Mouse (Mus musculus) forebrain, embryonic 12.5 days (tissue): ENCODE measurements at regions not wholly inside any gene's neighbourhood (a gene's known extent, or its start where the extent isn't known, plus 50 kb on each side); places are given as distances from the start of the nearest gene placed in this dataset.

Experiments used
- ATAC-seq: fragments of 200-750 bp; cut with Nextera tagmentation; 2 replicates; pipeline ENCODE4 v1.8.0; 2017; ENCODE audit warnings: moderate TSS enrichment; ENCODE audit not compliant: low FRiP score
- H3K27ac ChIP-seq: fragments of 300-500 bp; sonication (generic); 2 replicates; pipeline ENCODE4 v1.5.1; 2016; ENCODE audit warnings: mild to moderate bottlenecking
- H3K27me3 ChIP-seq: fragments of 300-500 bp; sonication (generic); 2 replicates; pipeline ENCODE4 v1.6.1; 2016; ENCODE audit warnings: mild to moderate bottlenecking
- H3K36me3 ChIP-seq: fragments of 300-500 bp; sonication (generic); replicated peaks from 2 replicates; pipeline ENCODE4 v1.6.1; 2016; ENCODE audit warnings: mild to moderate bottlenecking
- H3K4me1 ChIP-seq: fragments of 300-500 bp; sonication (generic); 2 replicates; pipeline ENCODE4 v1.6.1; 2016
- H3K4me2 ChIP-seq: fragments of 300-500 bp; sonication (generic); 2 replicates; pipeline ENCODE4 v1.6.1; 2016; ENCODE audit warnings: mild to moderate bottlenecking, moderate library complexity
- H3K4me3 ChIP-seq: fragments of 300-500 bp; sonication (generic); replicated peaks from 2 replicates; pipeline ENCODE4 v1.5.1; 2016; ENCODE audit warnings: mild to moderate bottlenecking
- H3K9ac ChIP-seq: fragments of 300-500 bp; sonication (generic); 2 replicates; pipeline ENCODE4 v1.6.1; 2016; ENCODE audit warnings: mild to moderate bottlenecking
- H3K9me3 ChIP-seq: fragments of 300-500 bp; sonication (generic); 2 replicates; pipeline ENCODE4 v1.6.1; 2016
- WGBS: fragments of 180-500 bp; shearing (Covaris S2); methylation state at CpG from one replicate; pipeline ENCODE4 v1.1.7; 2016; 5-methylcytosine and 5-hydroxymethylcytosine counted together

GRCm38 (mm10) chr14:24606444-24607173 lies 119.7 kb downstream of the Rps24 start:
- Histone ChIP-seq H3K4me3 (no peak overlapping the region), H3K4me2 (no peak overlapping the region), H3K4me1 (peaks cover 18% of the 10 kb centered on the region), H3K36me3 (no peaks in the 10 kb centered on the region), H3K9me3 (peaks cover 4% of the 10 kb centered on the region; the same call in 1 of the 2 replicates), H3K27ac (peak overlapping the region; percentile 81), H3K27me3 (peaks cover 6% of the 10 kb centered on the region), H3K9ac (no peak overlapping the region)
- peak; percentile 84 for ATAC-seq
- 7% methylated on average over 14 of the region's 14 CpGs for WGBS

- no peak overlapping the region for H3K9ac ChIP-seq
- ATAC-seq = no peak
- no peak overlapping the region for H3K4me3 ChIP-seq
- no peak overlapping the region for H3K4me2 ChIP-seq
- H3K9me3 ChIP-seq = peaks cover 4% of the 10 kb centered on the region; the same call in 1 of the 2 replicates
- WGBS = 79% methylated on average over 1 of the region's 1 CpGs
- H3K36me3 ChIP-seq = no peaks in the 10 kb centered on the region
- peaks cover 18% of the 10 kb centered on the region for H3K4me1 ChIP-seq
- H3K27me3 ChIP-seq = peaks cover 14% of the 10 kb centered on the region
- H3K27ac ChIP-seq = no peak overlapping the region
These were observed 121.4 kb downstream of the Rps24 start for GRCm38 (mm10) chr14:24608356-24608755.

- WGBS = 74% methylated on average over 4 of the region's 4 CpGs
- Histone ChIP-seq H3K9me3 (peaks cover 4% of the 10 kb centered on the region; the same call in 1 of the 2 replicates), H3K4me1 (peaks cover 36% of the 10 kb centered on the region), H3K27me3 (peaks cover 19% of the 10 kb centered on the region), H3K4me3 (no peak overlapping the region), H3K4me2 (no peak overlapping the region), H3K27ac (no peak overlapping the region), H3K9ac (no peak overlapping the region), H3K36me3 (no peaks in the 10 kb centered on the region)
- no peak for ATAC-seq
These were observed 125.5 kb downstream of the Rps24 start for GRCm38 (mm10) chr14:24612254-24612995.

- Histone ChIP-seq H3K9ac (no peak overlapping the region), H3K36me3 (no peaks in the 10 kb centered on the region), H3K4me2 (no peak overlapping the region), H3K27me3 (peaks cover 13% of the 10 kb centered on the region), H3K4me3 (no peak overlapping the region), H3K27ac (peak overlapping the region; percentile 99), H3K9me3 (no peaks in the 10 kb centered on the region), H3K4me1 (peaks cover 56% of the 10 kb centered on the region)
- no peak for ATAC-seq
- 68% methylated on average over 3 of the region's 3 CpGs for whole genome bisulfite sequencing
These were observed 128.9 kb downstream of the Rps24 start for GRCm38 (mm10) chr14:24615776-24616175.

- Histone ChIP-seq H3K36me3 (no peaks in the 10 kb centered on the region), H3K9me3 (no peaks in the 10 kb centered on the region), H3K4me3 (no peak overlapping the region; the same call in 1 of the 2 replicates), H3K27me3 (peaks cover 13% of the 10 kb centered on the region), H3K4me2 (peak overlapping the region; percentile 36), H3K4me1 (peaks cover 56% of the 10 kb centered on the region), H3K9ac (peak overlapping the region; percentile 33), H3K27ac (peak overlapping the region; percentile 99)
- WGBS = 23% methylated on average over 10 of the region's 10 CpGs
- peak; percentile 6; the same call in 1 of the 2 replicates for ATAC-seq
These were observed 129.6 kb downstream of the Rps24 start for GRCm38 (mm10) chr14:24616306-24617125.

- Histone ChIP-seq H3K4me3 (no peak overlapping the region), H3K4me1 (peaks cover 56% of the 10 kb centered on the region), H3K27ac (peak overlapping the region; percentile 99), H3K27me3 (peaks cover 15% of the 10 kb centered on the region), H3K9me3 (no peaks in the 10 kb centered on the region), H3K4me2 (peak overlapping the region; percentile 36), H3K9ac (peak overlapping the region; percentile 33; the same call in 1 of the 2 replicates), H3K36me3 (no peaks in the 10 kb centered on the region)
- ATAC-seq = no peak
- WGBS = 9% methylated on average over 3 of the region's 3 CpGs
These were observed 130.1 kb downstream of the Rps24 start for GRCm38 (mm10) chr14:24617126-24617375.

GRCm38 (mm10) chr14:24617393-24617861 lies 130.5 kb downstream of the Rps24 start:
- peak; percentile 82 for ATAC-seq
- Histone ChIP-seq H3K9ac (0 out of 2 replicates have a peak overlapping the region, but pooled peaks have one; percentile 33), H3K4me3 (no peak overlapping the region), H3K27me3 (peaks cover 17% of the 10 kb centered on the region), H3K9me3 (no peaks in the 10 kb centered on the region), H3K36me3 (no peaks in the 10 kb centered on the region), H3K4me2 (peak overlapping the region; percentile 36), H3K27ac (peak overlapping the region; percentile 99), H3K4me1 (peaks cover 56% of the 10 kb centered on the region)
- WGBS = 5% methylated on average over 10 of the region's 10 CpGs

GRCm38 (mm10) chr14:24618226-24619038 lies 131.5 kb downstream of the Rps24 start:
- peak overlapping the region; percentile 99 for H3K27ac ChIP-seq
- H3K27me3 ChIP-seq = peaks cover 12% of the 10 kb centered on the region; the same call in 1 of the 2 replicates
- ATAC-seq = peak; percentile 60
- H3K9me3 ChIP-seq = no peaks in the 10 kb centered on the region
- 10% methylated on average over 15 of the region's 16 CpGs for WGBS
- peak overlapping the region; percentile 39; the same call in 1 of the 2 replicates for H3K9ac ChIP-seq
- H3K4me3 ChIP-seq = no peak overlapping the region
- peaks cover 56% of the 10 kb centered on the region for H3K4me1 ChIP-seq
- no peaks in the 10 kb centered on the region for H3K36me3 ChIP-seq
- peak overlapping the region; percentile 36 for H3K4me2 ChIP-seq

- Histone ChIP-seq H3K36me3 (no peaks in the 10 kb centered on the region), H3K4me3 (no peak overlapping the region), H3K9me3 (no peaks in the 10 kb centered on the region), H3K4me1 (no peaks in the 10 kb centered on the region), H3K9ac (no peak overlapping the region), H3K27me3 (no peaks in the 10 kb centered on the region), H3K27ac (no peak overlapping the region), H3K4me2 (no peak overlapping the region)
- WGBS = 86% methylated on average over 1 of the region's 1 CpGs
- no peak for ATAC-seq
These were observed 145.1 kb downstream of the Rps24 start for GRCm38 (mm10) chr14:24631994-24632393.

- Histone ChIP-seq H3K4me3 (no peak overlapping the region), H3K27me3 (no peaks in the 10 kb centered on the region), H3K9ac (no peak overlapping the region), H3K4me2 (no peak overlapping the region), H3K9me3 (no peaks in the 10 kb centered on the region), H3K4me1 (peaks cover 40% of the 10 kb centered on the region), H3K36me3 (no peaks in the 10 kb centered on the region), H3K27ac (no peak overlapping the region)
- 67% methylated on average over 5 of the region's 5 CpGs for WGBS
- ATAC-seq = no peak
These were observed 154.9 kb downstream of the Rps24 start for GRCm38 (mm10) chr14:24641853-24642252.

GRCm38 (mm10) chr14:24644117-24644808 lies 157.3 kb downstream of the Rps24 start:
- Histone ChIP-seq H3K4me1 (peaks cover 41% of the 10 kb centered on the region), H3K9me3 (no peaks in the 10 kb centered on the region), H3K27me3 (no peaks in the 10 kb centered on the region), H3K27ac (peak overlapping the region; percentile 89), H3K9ac (no peak overlapping the region), H3K4me2 (peak overlapping the region; percentile 6; the same call in 1 of the 2 replicates), H3K4me3 (no peak overlapping the region), H3K36me3 (no peaks in the 10 kb centered on the region)
- ATAC-seq = peak; percentile 75; the same call in 1 of the 2 replicates
- WGBS = 16% methylated on average over 6 of the region's 6 CpGs
